ENCODE assay signal across 30 mouse cellular contexts in genomic region chr7:29283876-29284275, GRCm38 (mm10). TPM values are rescaled to one million over a fixed set of nuclear protein-coding genes. Genes with fewer than 3 reads are reported as not detected.
"Had no signal": no experiment of that assay in that cellular context is flagged by ENCODE, and none has a peak within 500 bp of the region (broad histone marks: within the 10 kb centered on the region; RNA-seq: fewer than 3 reads in every experiment).

No protein-coding gene starts in this region.

- DNase-seq: cerebellum, adult 8-10 months; cerebellum, adult 9-10 months; cerebellum, adult 9-11 months; cerebellum, postnatal 10 days; cerebellum, postnatal 14 days; cerebellum, postnatal 25 days; cerebellum, postnatal 36 days; embryo, embryonic 11 days; forebrain, postnatal 0 days; gastrocnemius, adult 2 months; gastrocnemius, postnatal 10 days; gastrocnemius, postnatal 14 days; gastrocnemius, postnatal 25 days; gastrocnemius, postnatal 36 days; heart, adult 11 months; heart, adult 18-20 months; heart, adult 2 months had no signal

- ATAC-seq: forebrain, embryonic 13.5 days; forebrain, embryonic 14.5 days; forebrain, embryonic 15.5 days; forebrain, embryonic 16.5 days; forebrain, postnatal 0 days had no signal

- H3K9ac ChIP-seq: embryonic facial prominence, embryonic 12.5 days; embryonic facial prominence, embryonic 13.5 days; embryonic facial prominence, embryonic 15.5 days; forebrain, embryonic 12.5 days; forebrain, embryonic 13.5 days; forebrain, embryonic 15.5 days; forebrain, postnatal 0 days had no signal

- H3K27ac ChIP-seq: embryonic facial prominence, embryonic 10.5 days; embryonic facial prominence, embryonic 12.5 days; embryonic facial prominence, embryonic 13.5 days; embryonic facial prominence, embryonic 15.5 days; forebrain, embryonic 10.5 days; forebrain, embryonic 12.5 days; forebrain, embryonic 13.5 days; forebrain, embryonic 15.5 days; gastrocnemius, adult 2 months; heart, adult 2 months had no signal

- H3K4me2 ChIP-seq: embryonic facial prominence, embryonic 12.5 days; embryonic facial prominence, embryonic 13.5 days; embryonic facial prominence, embryonic 15.5 days; forebrain, embryonic 12.5 days; forebrain, embryonic 13.5 days; forebrain, embryonic 15.5 days had no signal

- H3K36me3 ChIP-seq: embryonic facial prominence, embryonic 10.5 days; embryonic facial prominence, embryonic 12.5 days; embryonic facial prominence, embryonic 13.5 days; embryonic facial prominence, embryonic 15.5 days; forebrain, embryonic 10.5 days; forebrain, embryonic 12.5 days; forebrain, embryonic 15.5 days had no signal

- H3K9me3 ChIP-seq: embryonic facial prominence, embryonic 10.5 days; embryonic facial prominence, embryonic 12.5 days; embryonic facial prominence, embryonic 13.5 days; embryonic facial prominence, embryonic 15.5 days; forebrain, embryonic 10.5 days; forebrain, embryonic 12.5 days; forebrain, embryonic 13.5 days; forebrain, embryonic 15.5 days had no signal

- H3K4me3 ChIP-seq: embryonic facial prominence, embryonic 10.5 days; embryonic facial prominence, embryonic 12.5 days; embryonic facial prominence, embryonic 13.5 days; embryonic facial prominence, embryonic 15.5 days; erythroblast, embryonic 14.5 days; forebrain, embryonic 10.5 days; forebrain, embryonic 12.5 days; forebrain, embryonic 13.5 days; forebrain, embryonic 15.5 days; gastrocnemius, adult 2 months; heart, adult 2 months had no signal

RNA-seq across cellular contexts. Expression of gene Ppp1r14a, which starts 5.2 kb away (rescaled TPM):
- total RNA-seq: common myeloid progenitor, adult 5-6 weeks; granulocyte monocyte progenitor cell, adult 5-6 weeks had no signal

RNA-seq across cellular contexts. Expression of gene Dpf1, which starts 19.9 kb away (rescaled TPM):
- total RNA-seq: granulocyte monocyte progenitor cell, adult 5-6 weeks had no signal

RNA-seq across cellular contexts. Expression of gene 2200002D01Rik, which starts 35.6 kb away (rescaled TPM):
- total RNA-seq: forebrain, postnatal 0 days; granulocyte monocyte progenitor cell, adult 5-6 weeks had no signal
- polyA plus RNA-seq: erythroblast, embryonic 14.5 days had no signal
